Mouse (Mus musculus) liver, postnatal 0 days (tissue): ENCODE results near the gene Homer1.

ENCODE experiments used
- CTCF ChIP-seq: sonication (generic); IDR thresholded peaks from 2 replicates; pipeline ENCODE4 v1.5.1; 2016; ENCODE audit warnings: antibody characterized with exemption, low read depth
- EP300 ChIP-seq: IDR thresholded peaks from 2 replicates; pipeline ENCODE4 v1.6.1; 2016; ENCODE audit warnings: antibody characterized with exemption, low read depth, mild to moderate bottlenecking

DNA sequence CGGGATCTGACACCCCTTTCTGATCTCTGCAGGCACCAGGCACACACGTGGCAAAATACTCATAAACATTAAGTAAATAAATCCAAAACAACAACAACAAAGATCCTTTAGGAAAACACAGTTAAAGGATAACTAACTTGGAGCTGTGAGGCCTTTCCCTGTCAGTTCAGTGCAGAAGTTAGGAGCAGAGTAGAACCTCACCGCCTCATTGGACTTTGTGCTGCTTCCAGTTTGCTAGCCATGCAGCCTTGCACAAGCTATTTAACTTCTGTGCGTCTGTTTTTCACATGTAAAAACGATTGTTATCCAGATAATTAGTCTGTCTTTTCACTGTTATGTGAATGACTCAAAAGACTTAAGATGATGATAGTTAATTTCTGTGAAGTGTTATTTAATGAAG, 43.2 kb downstream of the Homer1 start:
- TF ChIP-seq CTCF: no peak
- TF ChIP-seq EP300: no peak
